Mouse (Mus musculus) heart, postnatal 0 days (tissue): ENCODE data around the gene Calm4. TPM values are rescaled to one million over a fixed set of nuclear protein-coding genes. Genes with fewer than 3 reads are reported as not detected.
"Not testable (repeated sequence)": the region's sequence is repeated elsewhere in the genome, so short reads cannot be mapped to it uniquely, and the experiment has no call there.

ENCODE experiments used
- ATAC-seq: fragments of 200-750 bp; cut with Nextera tagmentation; 2 replicates; pipeline ENCODE4 v1.8.0; 2017; ENCODE audit warnings: low read depth, moderate number of reproducible peaks, moderate library complexity; ENCODE audit not compliant: insufficient read depth
- DNase-seq: peaks from one replicate; pipeline ENCODE4 v3.0.0-alpha.2; 2016; ENCODE audit warnings: low spot score
- H3K27ac ChIP-seq: fragments of 300-500 bp; sonication (generic); 2 replicates; pipeline ENCODE4 v1.5.1; 2014; ENCODE audit warnings: low read depth, mild to moderate bottlenecking
- H3K27me3 ChIP-seq: fragments of 300-500 bp; sonication (generic); 2 replicates; pipeline ENCODE4 v1.6.1; 2014; ENCODE audit warnings: low read length, mixed read lengths; ENCODE audit not compliant: control insufficient read depth, insufficient read depth
- H3K36me3 ChIP-seq: fragments of 300-500 bp; sonication (generic); replicated peaks from 2 replicates; pipeline ENCODE4 v1.6.1; 2014; ENCODE audit warnings: low read length, mixed read lengths; ENCODE audit not compliant: control insufficient read depth, insufficient read depth
- H3K4me1 ChIP-seq: fragments of 300-500 bp; sonication (generic); 2 replicates; pipeline ENCODE4 v1.6.1; 2014; ENCODE audit warnings: antibody characterized with exemption; ENCODE audit not compliant: control insufficient read depth, insufficient read depth
- H3K4me2 ChIP-seq: fragments of 300-500 bp; sonication (generic); 2 replicates; pipeline ENCODE4 v1.6.1; 2014; ENCODE audit warnings: low read depth, mild to moderate bottlenecking, low read length, moderate library complexity
- H3K4me3 ChIP-seq: fragments of 300-500 bp; sonication (generic); 2 replicates; pipeline ENCODE4 v1.5.1; 2014; ENCODE audit warnings: low read depth, low read length
- H3K9ac ChIP-seq: fragments of 300-500 bp; sonication (generic); replicated peaks from 2 replicates; pipeline ENCODE4 v1.6.1; 2014; ENCODE audit warnings: low read depth, low read length, mixed read lengths
- H3K9me3 ChIP-seq: fragments of 300-500 bp; sonication (generic); replicated peaks from 2 replicates; pipeline ENCODE4 v1.6.1; 2016; ENCODE audit warnings: low read length; ENCODE audit not compliant: control insufficient read depth
- CTCF ChIP-seq: IDR thresholded peaks from 2 replicates; pipeline ENCODE4 v1.5.1; 2016; ENCODE audit warnings: antibody characterized with exemption, control low read depth, low read depth
- EP300 ChIP-seq: IDR thresholded peaks from 2 replicates; pipeline ENCODE4 v1.6.1; 2016; ENCODE audit warnings: antibody characterized with exemption, low read depth
- WGBS: fragments of 180-500 bp; shearing (Covaris S2); extraction: QIAGEN DNeasy Blood & Tissue Kit; methylation state at CpG from one replicate; pipeline ENCODE4 v1.1.7; 2014; 5-methylcytosine and 5-hydroxymethylcytosine counted together
- polyA plus RNA-seq: library from polyadenylated mRNA; unstranded; fragments of >200 nt; fragmentation: Nextera tagmentation; extraction: Ambion mirVana; gene quantifications from 2 replicates; pipeline ENCODE4 v1.2.1, GENCODE M21; 2015
- total RNA-seq: library from RNA; depleted of rRNA; stranded (reverse); fragments of >200 nt; gene quantifications from 2 replicates; pipeline ENCODE4 v1.2.3, GENCODE M21; 2014; ENCODE audit warnings: low replicate concordance

Gene Calm4
- total and polyA plus RNA-seq, 2 experiments from 2014 or later: not detected

GRCm38 (mm10) chr13:3850330-3850729, 12.8 kb downstream of the Calm4 start:
- Histone ChIP-seq H3K36me3 (no peaks in the 10 kb centered on the region), H3K4me3 (no peak overlapping the region), H3K9me3 (no peaks in the 10 kb centered on the region), H3K27me3 (no peaks in the 10 kb centered on the region), H3K27ac (no peak overlapping the region), H3K9ac (no peak overlapping the region), H3K4me1 (no peaks in the 10 kb centered on the region), H3K4me2 (no peak overlapping the region)
- DNase-seq (no peak), ATAC-seq (no peak)
- 69% methylated on average over 1 of the region's 1 CpGs for WGBS
- TF ChIP-seq CTCF (no peak), EP300 (no peak)

DNA sequence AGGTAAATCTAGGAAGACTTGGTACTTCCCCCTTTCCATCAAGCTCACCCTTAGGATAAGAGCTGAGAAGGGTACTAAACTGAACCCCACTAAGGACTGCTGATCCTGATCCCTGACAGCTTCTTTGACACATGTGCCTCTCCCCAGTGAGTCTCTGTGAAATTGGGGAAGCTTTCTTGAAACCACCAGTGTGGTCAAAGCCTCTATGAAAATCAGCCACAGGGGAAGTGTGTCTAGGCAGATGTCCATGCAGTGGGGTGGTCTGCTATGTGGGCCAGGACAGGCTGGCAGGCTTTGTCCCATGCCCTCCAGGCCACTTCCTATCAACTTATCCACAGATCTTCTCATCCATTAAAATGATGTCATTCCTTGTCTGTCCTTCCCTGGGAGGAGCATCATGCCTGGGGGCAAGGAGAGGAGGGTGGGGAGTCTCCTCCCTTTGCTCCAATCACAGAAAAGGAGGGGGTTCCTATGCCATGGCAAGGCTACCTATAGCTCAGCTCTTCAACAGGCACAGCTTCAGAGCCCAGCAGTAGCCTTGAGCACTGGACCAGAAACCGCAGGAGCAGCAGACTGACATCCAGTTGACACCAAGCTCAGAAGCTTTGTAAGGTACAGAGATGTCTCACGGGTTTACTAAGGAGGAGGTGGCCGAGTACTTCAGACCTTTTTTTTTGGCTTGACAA, 16.2 kb downstream of the Calm4 start, which contains the start of gene Calm5:
TSS of gene Calm5 (plus strand) at position 526 of the 686 bp plus-strand sequence.
- not testable (repeated sequence) for H3K4me2 ChIP-seq, DNase-seq, H3K27me3 ChIP-seq, H3K4me3 ChIP-seq, H3K36me3 ChIP-seq, H3K9ac ChIP-seq, H3K27ac ChIP-seq, H3K4me1 ChIP-seq, ATAC-seq, H3K9me3 ChIP-seq
- 72% methylated on average over 3 of the region's 3 CpGs for WGBS

- DNase-seq (no peak), ATAC-seq (no peak)
- H3K9me3 ChIP-seq: no peaks in the 10 kb centered on the region
- 0 out of 2 replicates have a peak, but pooled peaks cover 7% of the 10 kb centered on the region for H3K4me1 ChIP-seq
- no peak overlapping the region for H3K4me2 ChIP-seq
- no peaks in the 10 kb centered on the region for H3K36me3 ChIP-seq
- H3K27ac ChIP-seq: no peak overlapping the region
- H3K9ac ChIP-seq: no peak overlapping the region
- 82% methylated on average over 2 of the region's 2 CpGs for WGBS
- no peak overlapping the region for H3K4me3 ChIP-seq
- H3K27me3 ChIP-seq: no peaks in the 10 kb centered on the region
- TF ChIP-seq CTCF: no peak
- TF ChIP-seq EP300: no peak
These were observed 17.3 kb downstream of the Calm4 start for GRCm38 (mm10) chr13:3854856-3855255.

DNA sequence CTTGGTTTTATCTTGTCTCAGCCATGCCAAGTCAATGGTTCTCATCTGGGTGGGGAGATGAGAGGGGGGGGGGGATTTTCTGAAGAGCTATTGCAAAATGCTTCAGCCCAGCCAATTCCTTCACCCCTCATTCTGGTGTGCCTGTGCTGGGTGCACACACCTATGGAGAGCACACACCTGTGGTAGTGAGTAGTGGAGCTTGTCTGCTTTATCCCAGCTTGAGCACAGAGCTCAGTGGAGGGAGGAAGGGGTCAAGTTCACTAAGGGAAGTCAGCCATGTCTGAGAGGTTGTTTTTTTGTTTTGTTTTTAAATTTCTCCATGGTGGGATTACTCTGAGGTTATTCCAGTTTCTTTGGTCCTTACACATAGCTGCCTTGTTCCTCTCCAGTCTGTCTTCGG, 18.7 kb downstream of the Calm4 start:
- TF ChIP-seq EP300 (no peak), CTCF (no peak)
- no peak overlapping the region for H3K27ac ChIP-seq
- no peaks in the 10 kb centered on the region for H3K9me3 ChIP-seq
- H3K9ac ChIP-seq: no peak overlapping the region
- no peak overlapping the region for H3K4me2 ChIP-seq
- no peaks in the 10 kb centered on the region for H3K36me3 ChIP-seq
- H3K4me1 ChIP-seq: 0 out of 2 replicates have a peak, but pooled peaks cover 7% of the 10 kb centered on the region
- no peak for ATAC-seq
- WGBS: 84% methylated on average over 1 of the region's 1 CpGs
- no peak overlapping the region for H3K4me3 ChIP-seq
- no peaks in the 10 kb centered on the region for H3K27me3 ChIP-seq
- DNase-seq: no peak

GRCm38 (mm10) chr13:3861251-3861650, 23.7 kb downstream of the Calm4 start:
- H3K4me2 ChIP-seq: no peak overlapping the region
- 73% methylated on average over 8 of the region's 8 CpGs for WGBS
- DNase-seq (no peak), ATAC-seq (no peak)
- 0 out of 2 replicates have a peak, but pooled peaks cover 7% of the 10 kb centered on the region for H3K4me1 ChIP-seq
- H3K9me3 ChIP-seq: no peaks in the 10 kb centered on the region
- H3K36me3 ChIP-seq: no peaks in the 10 kb centered on the region
- no peaks in the 10 kb centered on the region for H3K27me3 ChIP-seq
- no peak overlapping the region for H3K9ac ChIP-seq
- TF ChIP-seq EP300: no peak
- no peak overlapping the region for H3K4me3 ChIP-seq
- H3K27ac ChIP-seq: no peak overlapping the region

DNA sequence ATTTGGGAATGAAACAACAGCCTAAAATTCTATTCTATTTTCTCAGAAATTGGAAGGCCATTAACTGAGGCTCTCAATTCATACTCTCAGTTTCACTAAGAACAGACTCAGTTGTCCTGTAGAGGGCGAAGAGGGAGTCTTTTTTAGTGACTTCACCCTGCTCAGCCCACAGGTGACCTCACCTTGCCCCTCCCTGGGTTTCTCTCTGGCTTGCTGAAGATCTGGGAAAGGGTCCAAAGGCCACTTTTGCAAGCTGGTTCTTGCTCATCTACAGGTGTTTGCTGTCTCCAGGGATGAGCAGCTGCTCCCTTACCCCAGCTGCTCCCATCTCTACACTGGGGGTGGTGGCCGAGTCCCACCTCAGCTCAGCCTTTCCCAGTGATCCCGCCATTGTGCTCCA, 24.8 kb downstream of the Calm4 start:
- ATAC-seq (no peak), DNase-seq (no peak)
- no peaks in the 10 kb centered on the region for H3K27me3 ChIP-seq
- H3K4me1 ChIP-seq: no peaks in the 10 kb centered on the region
- H3K36me3 ChIP-seq: no peaks in the 10 kb centered on the region
- no peaks in the 10 kb centered on the region for H3K9me3 ChIP-seq
- no peak overlapping the region for H3K27ac ChIP-seq
- TF ChIP-seq EP300: no peak
- TF ChIP-seq CTCF: no peak
- H3K4me3 ChIP-seq: no peak overlapping the region
- WGBS: 79% methylated on average over 3 of the region's 3 CpGs
- H3K4me2 ChIP-seq: no peak overlapping the region
- no peak overlapping the region for H3K9ac ChIP-seq
